Mouse (Mus musculus): ENCODE results near the gene Vezf1.

GRCm38 (mm10) chr11:88123021-88123420 is 54.9 kb downstream of the Vezf1 start:
- TF ChIP-seq CTCF (IDR thresholded peaks at IDR 0.05; ENCODE audit: extremely low read depth, insufficient read depth, insufficient read length, insufficient replicate concordance) (no peak), POLR2A (IDR thresholded peaks at IDR 0.05; ENCODE audit: low read depth, low read length) (no peak)
